Mouse (Mus musculus) thymus, adult 2 months (tissue): ENCODE measurements around the gene Apbb2.

ENCODE experiments used
- CTCF ChIP-seq: fragments of 200-500 bp; IDR thresholded peaks from 2 replicates; pipeline ENCODE4 v1.5.1; 2012; ENCODE audit warnings: mild to moderate bottlenecking, control low read depth, low read length, moderate library complexity, borderline replicate concordance; ENCODE audit not compliant: control insufficient read depth, poor library complexity, insufficient read depth; ENCODE audit errors: extremely low read depth
- POLR2A ChIP-seq: fragments of 200-500 bp; IDR thresholded peaks from 2 replicates; pipeline ENCODE4 v1.6.1; 2012; ENCODE audit warnings: mild to moderate bottlenecking, low read length, control low read depth, moderate library complexity; ENCODE audit not compliant: control insufficient read depth, poor library complexity, insufficient read depth; ENCODE audit errors: extremely low read depth

DNA sequence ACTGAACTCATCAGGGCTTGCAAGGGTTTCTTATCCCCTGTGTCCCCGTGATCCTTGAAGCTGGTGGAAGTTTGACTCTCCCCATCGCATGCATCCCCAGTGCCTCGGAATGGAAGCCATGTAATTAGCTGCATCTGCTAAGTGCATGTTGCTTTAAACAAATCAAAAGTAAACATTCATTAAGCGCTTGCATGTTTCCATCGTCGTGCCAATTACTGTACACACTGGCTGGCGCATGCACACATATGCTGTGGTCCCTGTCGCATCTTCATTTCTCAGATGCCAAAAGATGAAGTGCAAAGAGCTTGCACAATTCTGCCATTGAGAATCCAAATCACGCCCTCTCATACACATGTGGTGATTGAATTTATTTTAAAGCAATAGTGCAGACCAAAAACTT lies 257.8 kb downstream of the Apbb2 start:
- no peak for TF ChIP-seq CTCF
- no peak for TF ChIP-seq POLR2A
